Mouse (Mus musculus) midbrain, embryonic 14.5 days (tissue): Measurements from ENCODE around the gene Klk7. TPM values are rescaled to one million over a fixed set of nuclear protein-coding genes. Genes with fewer than 3 reads are reported as not detected.

Experiments used
- ATAC-seq: fragments of 200-750 bp; cut with Nextera tagmentation; 2 replicates; pipeline ENCODE4 v1.8.0; 2017; ENCODE audit warnings: moderate number of reproducible peaks, moderate library complexity; ENCODE audit not compliant: low FRiP score, low TSS enrichment
- DNase-seq: peaks from one replicate; pipeline ENCODE4 v3.0.0-alpha.2; 2015
- H3K27ac ChIP-seq: fragments of 300-500 bp; sonication (generic); replicated peaks from 2 replicates; pipeline ENCODE4 v1.5.1; 2014; ENCODE audit warnings: mild to moderate bottlenecking, low read depth, low read length, moderate library complexity
- H3K27me3 ChIP-seq: fragments of 300-500 bp; sonication (generic); 2 replicates; pipeline ENCODE4 v1.6.1; 2014; ENCODE audit warnings: low read length, control low read depth, mixed read lengths; ENCODE audit not compliant: control insufficient read depth, insufficient read depth
- H3K36me3 ChIP-seq: fragments of 300-500 bp; sonication (generic); 2 replicates; pipeline ENCODE4 v1.6.1; 2014; ENCODE audit warnings: low read length, control low read depth; ENCODE audit not compliant: control insufficient read depth, insufficient read depth
- H3K4me1 ChIP-seq: fragments of 300-500 bp; sonication (generic); 2 replicates; pipeline ENCODE4 v1.6.1; 2014; ENCODE audit warnings: mild to moderate bottlenecking, antibody characterized with exemption, low read length, control low read depth; ENCODE audit not compliant: control insufficient read depth, insufficient read depth
- H3K4me2 ChIP-seq: fragments of 300-500 bp; sonication (generic); 2 replicates; pipeline ENCODE4 v1.6.1; 2014; ENCODE audit warnings: mild to moderate bottlenecking, low read length, moderate library complexity
- H3K4me3 ChIP-seq: fragments of 300-500 bp; sonication (generic); replicated peaks from 2 replicates; pipeline ENCODE4 v1.5.1; 2014; ENCODE audit warnings: low read depth, low read length
- H3K9ac ChIP-seq: fragments of 300-500 bp; sonication (generic); replicated peaks from 2 replicates; pipeline ENCODE4 v1.6.1; 2014; ENCODE audit warnings: mild to moderate bottlenecking, low read length, moderate library complexity
- H3K9me3 ChIP-seq: fragments of 300-500 bp; sonication (generic); 2 replicates; pipeline ENCODE4 v1.6.1; 2016; ENCODE audit warnings: low read length, control low read depth, mixed read lengths; ENCODE audit not compliant: control insufficient read depth
- WGBS: fragments of 180-500 bp; shearing (Covaris S2); extraction: QIAGEN DNeasy Blood & Tissue Kit; methylation state at CpG from one replicate; pipeline ENCODE4 v1.1.7; 2014; 5-methylcytosine and 5-hydroxymethylcytosine counted together
- polyA plus RNA-seq: library from polyadenylated mRNA; unstranded; fragments of >200 nt; fragmentation: Nextera tagmentation; extraction: Ambion mirVana; gene quantifications from 2 replicates; pipeline ENCODE4 v1.2.1, GENCODE M21; 2014

Klk7 gene
- polyA plus RNA-seq, 1 experiment from 2014 or later, result not detected

DNA sequence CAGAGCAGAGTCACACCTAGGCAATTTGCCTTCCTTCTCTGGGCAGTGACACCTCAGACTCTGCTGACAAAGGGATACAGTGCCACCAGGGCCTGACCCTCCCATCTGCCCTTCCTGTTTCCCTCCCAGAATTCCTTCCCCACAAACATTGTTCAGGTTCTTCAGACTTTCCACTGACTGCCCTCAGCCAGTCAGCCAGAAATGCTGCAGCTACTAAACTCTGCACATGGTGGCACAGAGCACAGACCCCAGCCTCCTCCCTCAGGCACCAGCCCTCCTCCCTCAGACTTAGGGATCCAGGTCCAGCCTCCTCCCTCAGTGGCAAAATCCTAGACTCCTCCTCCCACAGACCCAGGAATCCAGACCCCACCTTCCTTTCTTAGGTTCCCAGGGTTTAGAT, 5.7 kb downstream of the Klk7 start:
- Histone ChIP-seq H3K4me1 (no peaks in the 10 kb centered on the region), H3K9ac (no peak overlapping the region), H3K9me3 (no peaks in the 10 kb centered on the region), H3K27me3 (no peaks in the 10 kb centered on the region), H3K27ac (no peak overlapping the region), H3K4me3 (no peak overlapping the region), H3K36me3 (no peaks in the 10 kb centered on the region), H3K4me2 (no peak overlapping the region)
- ATAC-seq (no peak), DNase-seq (no peak)

GRCm38 (mm10) chr7:43821581-43821980, 10.5 kb downstream of the Klk7 start:
- Histone ChIP-seq H3K36me3 (no peaks in the 10 kb centered on the region), H3K9ac (no peak overlapping the region), H3K27ac (no peak overlapping the region), H3K4me2 (no peak overlapping the region), H3K4me1 (no peaks in the 10 kb centered on the region), H3K27me3 (no peaks in the 10 kb centered on the region), H3K9me3 (no peaks in the 10 kb centered on the region), H3K4me3 (no peak overlapping the region)
- DNase-seq (no peak), ATAC-seq (no peak)
- 93% methylated on average over 7 of the region's 7 CpGs for WGBS

- H3K36me3 ChIP-seq, result no peaks in the 10 kb centered on the region
- ATAC-seq (no peak), DNase-seq (no peak)
- WGBS, result 79% methylated on average over 10 of the region's 10 CpGs
- H3K9me3 ChIP-seq, result no peaks in the 10 kb centered on the region
- no peak within 1 kb of the TSS for H3K27ac ChIP-seq
- no peak within 1 kb of the TSS for H3K4me2 ChIP-seq
- no peak within 1 kb of the TSS for H3K9ac ChIP-seq
- no peak within 1 kb of the TSS for H3K4me3 ChIP-seq
- no peaks in the 10 kb centered on the region for H3K4me1 ChIP-seq
- H3K27me3 ChIP-seq, result no peaks in the 10 kb centered on the region
Observed at GRCm38 (mm10) chr7:43824199-43824598, 13.1 kb downstream of the Klk7 start, which contains the start of gene Klk6. TSS of gene Klk6 (plus strand) at chr7:43824499.

GRCm38 (mm10) chr7:43826056-43826455, 15.0 kb downstream of the Klk7 start:
- no peak for ATAC-seq
- WGBS, result 92% methylated on average over 5 of the region's 5 CpGs
- H3K4me3 ChIP-seq, result no peak overlapping the region
- H3K9ac ChIP-seq, result no peak overlapping the region
- no peak overlapping the region for H3K27ac ChIP-seq
- no peaks in the 10 kb centered on the region for H3K9me3 ChIP-seq
- no peaks in the 10 kb centered on the region for H3K4me1 ChIP-seq
- no peak for DNase-seq
- H3K36me3 ChIP-seq, result no peaks in the 10 kb centered on the region
- no peaks in the 10 kb centered on the region for H3K27me3 ChIP-seq
- H3K4me2 ChIP-seq, result no peak overlapping the region

GRCm38 (mm10) chr7:43827706-43828105, 16.6 kb downstream of the Klk7 start:
- DNase-seq, result no peak
- no peak for ATAC-seq
- WGBS, result 87% methylated on average over 4 of the region's 4 CpGs
- Histone ChIP-seq H3K9ac (no peak overlapping the region), H3K4me1 (no peaks in the 10 kb centered on the region), H3K36me3 (no peaks in the 10 kb centered on the region), H3K4me3 (no peak overlapping the region), H3K27ac (no peak overlapping the region), H3K9me3 (no peaks in the 10 kb centered on the region), H3K4me2 (no peak overlapping the region), H3K27me3 (no peaks in the 10 kb centered on the region)

DNA sequence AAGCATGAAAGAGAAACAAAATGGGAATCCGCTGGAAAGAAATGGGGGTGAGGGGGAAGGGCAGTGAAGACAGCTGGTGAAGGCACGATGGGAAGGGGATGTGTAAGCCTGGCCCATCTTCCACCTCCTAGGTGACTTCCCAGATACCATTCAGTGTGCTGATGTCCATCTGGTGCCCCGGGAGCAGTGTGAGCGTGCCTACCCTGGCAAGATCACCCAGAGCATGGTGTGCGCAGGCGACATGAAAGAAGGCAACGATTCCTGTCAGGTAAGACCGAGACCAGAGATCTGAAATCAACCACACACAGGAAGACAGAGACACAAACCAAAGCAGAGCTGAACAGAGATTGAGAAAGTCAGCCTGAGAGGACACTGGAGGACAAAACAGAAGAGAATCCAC, 17.9 kb downstream of the Klk7 start:
- Histone ChIP-seq H3K4me1 (no peaks in the 10 kb centered on the region), H3K4me2 (no peak overlapping the region), H3K9ac (no peak overlapping the region), H3K27me3 (no peaks in the 10 kb centered on the region), H3K4me3 (no peak overlapping the region), H3K36me3 (no peaks in the 10 kb centered on the region), H3K27ac (no peak overlapping the region), H3K9me3 (no peaks in the 10 kb centered on the region)
- ATAC-seq (no peak), DNase-seq (no peak)
- WGBS, result 93% methylated on average over 8 of the region's 8 CpGs

DNA sequence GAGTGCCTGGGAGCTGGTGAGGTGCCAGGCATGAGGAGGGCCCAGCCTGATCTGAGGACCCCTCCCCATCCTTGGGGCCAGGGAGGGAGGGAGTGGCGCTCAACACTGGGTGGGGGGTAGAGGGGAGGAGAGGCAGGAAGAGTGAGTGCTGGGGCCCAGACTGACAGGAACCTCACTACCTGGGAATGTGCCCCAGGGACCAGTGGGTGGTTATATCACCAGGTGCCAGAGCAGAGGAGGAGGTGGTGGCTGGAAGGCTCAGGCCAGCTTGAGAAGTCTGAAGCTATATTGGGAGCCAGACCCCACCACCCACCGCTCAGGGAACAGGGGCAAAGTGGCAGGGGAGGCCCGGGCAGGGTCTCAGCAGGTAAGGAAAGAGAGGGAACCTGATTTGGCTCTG, 30.6 kb downstream of the Klk7 start, which contains the start of gene Klk5:
TSS of gene Klk5 (plus strand) at position 271 of the 400 bp plus-strand sequence.
- Histone ChIP-seq H3K4me3 (no peak within 1 kb of the TSS), H3K9me3 (no peaks in the 10 kb centered on the region), H3K36me3 (no peaks in the 10 kb centered on the region), H3K27ac (no peak within 1 kb of the TSS), H3K27me3 (no peaks in the 10 kb centered on the region), H3K4me1 (no peaks in the 10 kb centered on the region), H3K9ac (no peak within 1 kb of the TSS), H3K4me2 (no peak within 1 kb of the TSS)
- DNase-seq, result no peak
- whole genome bisulfite sequencing, result 57% methylated on average over 3 of the region's 3 CpGs
- no peak for ATAC-seq

DNA sequence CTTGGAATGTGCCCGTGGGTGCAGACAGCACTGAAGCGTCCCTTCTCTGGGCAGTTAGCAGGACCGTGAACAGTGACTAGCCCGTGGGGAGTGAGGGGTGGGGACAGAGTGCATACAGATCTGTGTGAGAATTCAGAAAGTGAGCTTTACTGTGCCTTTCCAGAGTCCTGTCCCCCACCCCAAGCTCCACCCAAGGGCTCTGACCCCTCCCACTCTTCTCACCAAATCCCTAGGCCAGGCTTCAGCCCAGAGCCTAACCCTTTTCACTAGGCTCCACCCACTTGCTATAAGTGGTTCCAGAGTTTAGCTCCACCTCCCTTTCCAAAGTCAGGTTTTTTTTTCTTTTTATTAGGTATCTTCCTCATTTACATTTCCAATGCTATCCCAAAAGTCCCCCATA, 32.7 kb downstream of the Klk7 start:
- DNase-seq (no peak), ATAC-seq (no peak)
- Histone ChIP-seq H3K4me3 (no peak overlapping the region), H3K4me1 (no peaks in the 10 kb centered on the region), H3K9ac (no peak overlapping the region), H3K27me3 (no peaks in the 10 kb centered on the region), H3K9me3 (no peaks in the 10 kb centered on the region), H3K4me2 (no peak overlapping the region), H3K27ac (no peak overlapping the region), H3K36me3 (no peaks in the 10 kb centered on the region)
- WGBS, result 88% methylated on average over 4 of the region's 4 CpGs

DNA sequence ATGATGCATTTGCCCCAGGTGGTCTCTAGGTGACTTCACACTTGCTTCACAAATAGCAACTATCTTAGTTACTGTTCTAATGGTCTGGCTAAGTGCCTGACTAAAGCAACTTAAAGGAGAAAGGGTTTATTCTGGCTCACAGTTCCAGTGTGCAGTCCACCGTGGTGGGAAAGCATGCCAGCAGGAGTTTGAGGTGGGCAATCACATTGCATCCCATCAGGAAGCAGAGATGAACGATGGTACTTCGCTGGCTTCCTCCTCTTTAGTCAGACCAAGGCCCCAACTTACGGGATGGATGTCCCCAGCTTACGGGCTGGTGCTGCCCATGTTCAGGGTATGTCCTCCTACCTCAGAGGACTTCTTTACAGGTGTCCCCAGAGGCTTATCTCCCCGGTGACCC, 40.5 kb downstream of the Klk7 start:
- ATAC-seq, result no peak

More for the DNA sequence above, 40.5 kb downstream of the Klk7 start:
- 90% methylated on average over 6 of the region's 6 CpGs for WGBS
- no peak for DNase-seq
- Histone ChIP-seq H3K9me3 (no peaks in the 10 kb centered on the region), H3K4me3 (no peak overlapping the region), H3K36me3 (no peaks in the 10 kb centered on the region), H3K27me3 (no peaks in the 10 kb centered on the region), H3K4me2 (no peak overlapping the region), H3K4me1 (no peaks in the 10 kb centered on the region), H3K27ac (no peak overlapping the region), H3K9ac (no peak overlapping the region)
